Comparison of ENCODE assay signal across 12 mouse cellular contexts in the genomic region with DNA sequence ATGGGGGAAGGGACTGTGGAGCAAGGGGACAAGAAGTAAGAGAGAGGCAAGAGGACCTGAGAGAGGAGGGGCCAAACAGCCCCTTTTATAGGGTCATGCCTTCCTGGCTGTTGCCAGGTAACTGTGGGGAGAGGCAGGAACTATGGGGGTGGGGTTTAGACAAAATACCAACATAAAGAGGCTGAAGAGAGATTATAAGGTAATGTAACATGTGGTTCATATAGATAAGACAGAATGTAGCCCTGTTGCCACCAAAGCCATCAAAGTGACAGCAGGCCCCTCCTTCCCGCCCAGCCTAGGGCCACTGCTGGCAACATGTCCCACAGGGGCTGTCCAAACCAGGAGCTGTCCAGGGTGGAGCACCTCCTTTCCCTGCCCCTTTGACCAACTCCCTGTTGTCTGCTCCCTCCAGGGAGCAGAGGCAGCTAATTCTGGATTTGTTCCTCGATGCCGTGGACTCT. TPM values are rescaled to one million over a fixed set of nuclear protein-coding genes. Genes with fewer than 3 reads are reported as not detected.
DNase-seq lines count a peak whose midpoint lies in the region; ATAC-seq and TF ChIP-seq lines count a peak whose summit lies in the region.
"Had no signal": no experiment of that assay in that cellular context is flagged by ENCODE, and none has a peak within 500 bp of the region (broad histone marks: within the 10 kb centered on the region; RNA-seq: fewer than 3 reads in every experiment).

No protein-coding gene starts in this region.

- no peak overlapping the region for H3K27ac ChIP-seq in intestine, embryonic 15.5 days
- no peak overlapping the region for H3K27ac ChIP-seq in intestine, postnatal 0 days (ENCODE audit: low read depth, low read length)

- H3K4me3 ChIP-seq in intestine, embryonic 15.5 days (replicated peaks), result no peak overlapping the region
- no peak overlapping the region for H3K4me3 ChIP-seq in intestine, postnatal 0 days (ENCODE audit: low read depth, low read length)
- H3K4me3 ChIP-seq in erythroblast, embryonic 14.5 days (replicated peaks), result peak overlapping the region; percentile 32
- H3K4me3 ChIP-seq in megakaryocyte, embryonic 14.5 days (replicated peaks), result peak overlapping the region; percentile 62

- no peaks in the 10 kb centered on the region for H3K36me3 ChIP-seq in intestine, embryonic 15.5 days
- no peaks in the 10 kb centered on the region for H3K36me3 ChIP-seq in intestine, postnatal 0 days (ENCODE audit: control insufficient read depth, insufficient read depth)
- no peaks in the 10 kb centered on the region for H3K36me3 ChIP-seq in erythroblast, embryonic 14.5 days (ENCODE audit: control insufficient read depth)
- H3K36me3 ChIP-seq in megakaryocyte, embryonic 14.5 days (replicated peaks; ENCODE audit: low read length), result no peaks in the 10 kb centered on the region

- TF ChIP-seq CTCF in intestine, postnatal 0 days (IDR thresholded peaks at IDR 0.05; ENCODE audit: low read depth), result no peak

- H3K4me1 ChIP-seq in intestine, embryonic 15.5 days (replicated peaks), result no peaks in the 10 kb centered on the region
- H3K4me1 ChIP-seq in intestine, postnatal 0 days (replicated peaks; ENCODE audit: control insufficient read depth, insufficient read depth, low read length), result no peaks in the 10 kb centered on the region
- peaks cover 44% of the 10 kb centered on the region for H3K4me1 ChIP-seq in erythroblast, embryonic 14.5 days (ENCODE audit: control insufficient read depth)
- peaks cover 26% of the 10 kb centered on the region for H3K4me1 ChIP-seq in megakaryocyte, embryonic 14.5 days

- peak; percentile 88 for ATAC-seq in intestine, embryonic 15.5 days
- no peak for ATAC-seq in intestine, postnatal 0 days
- ATAC-seq: forebrain, embryonic 16.5 days had no signal

- WGBS in intestine, embryonic 15.5 days, result 71% methylated on average over 3 of the region's 3 CpGs
- WGBS in intestine, postnatal 0 days, result 79% methylated on average over 3 of the region's 3 CpGs

- no peaks in the 10 kb centered on the region for H3K9me3 ChIP-seq in intestine, embryonic 15.5 days
- no peaks in the 10 kb centered on the region for H3K9me3 ChIP-seq in intestine, postnatal 0 days (ENCODE audit: control insufficient read depth)
- no peaks in the 10 kb centered on the region for H3K9me3 ChIP-seq in erythroblast, embryonic 14.5 days (ENCODE audit: control insufficient read depth, low read length)
- peaks cover 2% of the 10 kb centered on the region; the same call in 1 of the 2 replicates for H3K9me3 ChIP-seq in megakaryocyte, embryonic 14.5 days

- H3K9ac ChIP-seq in intestine, embryonic 15.5 days, result no peak overlapping the region
- H3K9ac ChIP-seq in intestine, postnatal 0 days (ENCODE audit: low read depth, low read length), result no peak overlapping the region

- H3K27me3 ChIP-seq in intestine, embryonic 15.5 days (replicated peaks), result no peaks in the 10 kb centered on the region
- no peaks in the 10 kb centered on the region for H3K27me3 ChIP-seq in intestine, postnatal 0 days (replicated peaks; ENCODE audit: control insufficient read depth, insufficient read depth, low read length)
- peaks cover 2% of the 10 kb centered on the region for H3K27me3 ChIP-seq in erythroblast, embryonic 14.5 days (ENCODE audit: control insufficient read depth)
- H3K27me3 ChIP-seq in megakaryocyte, embryonic 14.5 days (replicated peaks), result no peaks in the 10 kb centered on the region
- H3K27me3 ChIP-seq: CH12.LX had no signal

- no peak overlapping the region for H3K4me2 ChIP-seq in intestine, embryonic 15.5 days (replicated peaks)
- H3K4me2 ChIP-seq in intestine, postnatal 0 days (replicated peaks; ENCODE audit: low read depth), result no peak overlapping the region

- peak; percentile 51 for DNase-seq in R1 (ENCODE audit: low read depth, low spot score)
- no peak for DNase-seq in retina, embryonic 14.5 days (ENCODE audit: low spot score)
- DNase-seq in right cerebral cortex, postnatal 10 days (ENCODE audit: low spot score in 2 of 2), result no peak
- no peak for DNase-seq in right cerebral cortex, postnatal 36 days (ENCODE audit: low spot score in 2 of 2)
- DNase-seq: lung, postnatal 14 days; thymus, adult 2 months had no signal

RNA-seq across cellular contexts. Expression of a gene that starts 30.6 kb away (rescaled TPM):
- polyA plus RNA-seq in intestine, embryonic 15.5 days (2015; fragmentation: Nextera tagmentation; extraction: Ambion mirVana), result 19.0 and 20.6 TPM in 2 replicates
- polyA plus RNA-seq in intestine, postnatal 0 days (2015; fragmentation: Nextera tagmentation; extraction: Ambion mirVana), result 9.4 and 10.5 TPM in 2 replicates
- polyA plus RNA-seq in erythroblast, embryonic 14.5 days (2012), result 0.09 and 0.10 TPM in 2 replicates
- polyA plus RNA-seq in megakaryocyte, embryonic 14.5 days (2012; ENCODE audit: insufficient read depth, low replicate concordance), result 0.91 TPM in 1 of 2 replicates, not detected in the other

RNA-seq across cellular contexts. Expression of a gene that starts 54.7 kb away (rescaled TPM):
- not detected in 2 replicates for polyA plus RNA-seq in intestine, embryonic 15.5 days (2015; fragmentation: Nextera tagmentation; extraction: Ambion mirVana)
- not detected in 2 replicates for polyA plus RNA-seq in intestine, postnatal 0 days (2015; fragmentation: Nextera tagmentation; extraction: Ambion mirVana)
- polyA plus RNA-seq in erythroblast, embryonic 14.5 days (2012), result not detected in 2 replicates
- not detected in 2 replicates for polyA plus RNA-seq in megakaryocyte, embryonic 14.5 days (2012; ENCODE audit: insufficient read depth, low replicate concordance)
- polyA plus RNA-seq: forebrain, embryonic 16.5 days; thymus, adult 2 months had no signal

Comparison
In these comparisons a context has a peak if more than half of its experiments do, and no peak if none do; other contexts are left out.
1. H3K4me3 ChIP-seq: peak in erythroblast, embryonic 14.5 days (single experiment) and megakaryocyte, embryonic 14.5 days (single experiment); none in intestine, embryonic 15.5 days (single experiment) and intestine, postnatal 0 days (single experiment).